Mouse (Mus musculus) hindbrain, embryonic 15.5 days (tissue): Measurements from ENCODE around the gene Ezh1. TPM values are rescaled to one million over a fixed set of nuclear protein-coding genes. Genes with fewer than 3 reads are reported as not detected.

Experiments used
- ATAC-seq: fragments of 200-750 bp; cut with Nextera tagmentation; 2 replicates; pipeline ENCODE4 v1.8.0; 2017; ENCODE audit warnings: low read depth, moderate number of reproducible peaks, moderate TSS enrichment; ENCODE audit not compliant: low FRiP score
- H3K27ac ChIP-seq: fragments of 300-500 bp; sonication (generic); replicated peaks from 2 replicates; pipeline ENCODE4 v1.5.1; 2015; ENCODE audit warnings: mild to moderate bottlenecking, inconsistent platforms
- H3K27me3 ChIP-seq: fragments of 300-500 bp; sonication (generic); 2 replicates; pipeline ENCODE4 v1.6.1; 2015; ENCODE audit warnings: control low read depth, inconsistent platforms
- H3K36me3 ChIP-seq: fragments of 300-500 bp; sonication (generic); 2 replicates; pipeline ENCODE4 v1.6.1; 2015; ENCODE audit warnings: control low read depth, inconsistent platforms
- H3K4me1 ChIP-seq: fragments of 300-500 bp; sonication (generic); replicated peaks from 2 replicates; pipeline ENCODE4 v1.6.1; 2015; ENCODE audit warnings: control low read depth, inconsistent platforms
- H3K4me2 ChIP-seq: fragments of 300-500 bp; sonication (generic); 2 replicates; pipeline ENCODE4 v1.6.1; 2015; ENCODE audit warnings: moderate library complexity, mild to moderate bottlenecking, inconsistent platforms
- H3K4me3 ChIP-seq: fragments of 300-500 bp; sonication (generic); 2 replicates; pipeline ENCODE4 v1.5.1; 2015; ENCODE audit warnings: mild to moderate bottlenecking, inconsistent platforms
- H3K9ac ChIP-seq: fragments of 300-500 bp; sonication (generic); 2 replicates; pipeline ENCODE4 v1.6.1; 2015; ENCODE audit warnings: inconsistent platforms
- H3K9me3 ChIP-seq: fragments of 300-500 bp; sonication (generic); 2 replicates; pipeline ENCODE4 v1.6.1; 2016; ENCODE audit warnings: control low read depth, inconsistent platforms
- WGBS: fragments of 180-500 bp; shearing (Covaris S2); methylation state at CpG from one replicate; pipeline ENCODE4 v1.1.7; 2015; 5-methylcytosine and 5-hydroxymethylcytosine counted together
- polyA plus RNA-seq: library from polyadenylated mRNA; unstranded; fragments of >200 nt; fragmentation: Nextera tagmentation; extraction: Ambion mirVana; gene quantifications from 2 replicates; pipeline ENCODE4 v1.2.1, GENCODE M21; 2015

The Ezh1 gene
- 26.5 and 27.4 TPM in 2 replicates for polyA plus RNA-seq

- Histone ChIP-seq H3K27ac (peak within 1 kb of the TSS; percentile 36), H3K36me3 (no peaks in the 10 kb centered on the region), H3K4me2 (peak within 1 kb of the TSS; percentile 73), H3K9me3 (no peaks in the 10 kb centered on the region), H3K9ac (peak within 1 kb of the TSS; percentile 74), H3K4me3 (peak within 1 kb of the TSS; percentile 71), H3K4me1 (peaks cover 23% of the 10 kb centered on the region), H3K27me3 (no peaks in the 10 kb centered on the region)
- WGBS = under 1% methylated on average over 56 of the region's 56 CpGs
- ATAC-seq = peak; percentile 95
These were observed at the start of gene Ezh1 for GRCm38 (mm10) chr11:101226065-101226701. Gene Ezh1 (minus strand): TSS chr11:101226463.

GRCm38 (mm10) chr11:101275309-101275708 lies 49.0 kb upstream of the Ezh1 start:
- Histone ChIP-seq H3K4me2 (no peak overlapping the region), H3K36me3 (no peaks in the 10 kb centered on the region), H3K9ac (no peak overlapping the region), H3K27me3 (no peaks in the 10 kb centered on the region; the same call in 1 of the 2 replicates), H3K9me3 (no peaks in the 10 kb centered on the region), H3K4me1 (peaks cover 28% of the 10 kb centered on the region), H3K4me3 (no peak overlapping the region), H3K27ac (no peak overlapping the region)
- 78% methylated on average over 4 of the region's 4 CpGs for WGBS
- no peak for ATAC-seq

GRCm38 (mm10) chr11:101272446-101272845 lies 46.2 kb upstream of the Ezh1 start:
- Histone ChIP-seq H3K9ac (no peak overlapping the region), H3K4me2 (no peak overlapping the region), H3K4me3 (no peak overlapping the region), H3K36me3 (no peaks in the 10 kb centered on the region), H3K4me1 (peaks cover 12% of the 10 kb centered on the region), H3K27me3 (no peaks in the 10 kb centered on the region; the same call in 1 of the 2 replicates), H3K9me3 (no peaks in the 10 kb centered on the region), H3K27ac (no peak overlapping the region)
- ATAC-seq = no peak
- WGBS = 79% methylated on average over 3 of the region's 3 CpGs

- peak overlapping the region; percentile 3; the same call in 1 of the 2 replicates for H3K27ac ChIP-seq
- H3K36me3 ChIP-seq = no peaks in the 10 kb centered on the region
- no peak overlapping the region for H3K9ac ChIP-seq
- peaks cover 17% of the 10 kb centered on the region for H3K27me3 ChIP-seq
- H3K4me3 ChIP-seq = no peak overlapping the region
- H3K4me1 ChIP-seq = peaks cover 8% of the 10 kb centered on the region
- WGBS = 34% methylated on average over 10 of the region's 10 CpGs
- peak overlapping the region; percentile 1; the same call in 1 of the 2 replicates for H3K4me2 ChIP-seq
- ATAC-seq = 0 out of 2 replicates have a peak, but pooled peaks have one; percentile 38
- H3K9me3 ChIP-seq = no peaks in the 10 kb centered on the region
These were observed 43.4 kb upstream of the Ezh1 start for GRCm38 (mm10) chr11:101269577-101270116.

- Histone ChIP-seq H3K4me1 (peaks cover 24% of the 10 kb centered on the region), H3K27me3 (peaks cover 49% of the 10 kb centered on the region), H3K4me3 (peak overlapping the region; percentile 36; the same call in 1 of the 2 replicates), H3K9ac (no peak overlapping the region), H3K36me3 (no peaks in the 10 kb centered on the region), H3K9me3 (no peaks in the 10 kb centered on the region), H3K4me2 (peak overlapping the region; percentile 64), H3K27ac (no peak overlapping the region)
- no peak for ATAC-seq
- 21% methylated on average over 6 of the region's 6 CpGs for WGBS
These were observed 39.6 kb upstream of the Ezh1 start for GRCm38 (mm10) chr11:101265906-101266305.

- H3K4me3 ChIP-seq = peak overlapping the region; percentile 36
- H3K27me3 ChIP-seq = peaks cover 52% of the 10 kb centered on the region
- H3K36me3 ChIP-seq = no peaks in the 10 kb centered on the region
- H3K27ac ChIP-seq = no peak overlapping the region
- H3K4me2 ChIP-seq = peak overlapping the region; percentile 64
- H3K4me1 ChIP-seq = peaks cover 33% of the 10 kb centered on the region
- ATAC-seq = no peak
- no peaks in the 10 kb centered on the region for H3K9me3 ChIP-seq
- 2% methylated on average over 31 of the region's 31 CpGs for WGBS
- H3K9ac ChIP-seq = peak overlapping the region; percentile 35
These were observed 38.8 kb upstream of the Ezh1 start for GRCm38 (mm10) chr11:101264954-101265471.

- 3% methylated on average over 3 of the region's 3 CpGs for WGBS
- Histone ChIP-seq H3K27me3 (peaks cover 56% of the 10 kb centered on the region), H3K27ac (no peak overlapping the region), H3K36me3 (no peaks in the 10 kb centered on the region), H3K9ac (no peak overlapping the region), H3K4me2 (no peak overlapping the region), H3K9me3 (no peaks in the 10 kb centered on the region), H3K4me3 (no peak overlapping the region), H3K4me1 (peaks cover 38% of the 10 kb centered on the region)
- no peak for ATAC-seq
These were observed 37.7 kb upstream of the Ezh1 start for GRCm38 (mm10) chr11:101263989-101264280.

GRCm38 (mm10) chr11:101263138-101263988 lies 37.1 kb upstream of the Ezh1 start:
- H3K27me3 ChIP-seq = peaks cover 56% of the 10 kb centered on the region
- H3K4me3 ChIP-seq = no peak overlapping the region
- no peaks in the 10 kb centered on the region for H3K36me3 ChIP-seq
- H3K4me2 ChIP-seq = no peak overlapping the region
- no peak overlapping the region for H3K27ac ChIP-seq
- ATAC-seq = no peak
- H3K9me3 ChIP-seq = no peaks in the 10 kb centered on the region
- no peak overlapping the region for H3K9ac ChIP-seq
- H3K4me1 ChIP-seq = peaks cover 38% of the 10 kb centered on the region
- WGBS = 3% methylated on average over 32 of the region's 32 CpGs

GRCm38 (mm10) chr11:101262272-101262967 lies 36.2 kb upstream of the Ezh1 start:
- peak overlapping the region; percentile 24 for H3K4me2 ChIP-seq
- no peak overlapping the region for H3K27ac ChIP-seq
- no peak overlapping the region for H3K9ac ChIP-seq
- peak overlapping the region; percentile 14 for H3K4me3 ChIP-seq
- peaks cover 38% of the 10 kb centered on the region for H3K4me1 ChIP-seq
- H3K27me3 ChIP-seq = peaks cover 56% of the 10 kb centered on the region
- H3K36me3 ChIP-seq = 0 out of 2 replicates have a peak, but pooled peaks cover 2% of the 10 kb centered on the region
- no peak for ATAC-seq
- H3K9me3 ChIP-seq = no peaks in the 10 kb centered on the region
- 1% methylated on average over 24 of the region's 24 CpGs for WGBS

GRCm38 (mm10) chr11:101260826-101261380 lies 34.6 kb upstream of the Ezh1 start:
- Histone ChIP-seq H3K27ac (no peak overlapping the region), H3K4me2 (peak overlapping the region; percentile 99), H3K9me3 (no peaks in the 10 kb centered on the region), H3K36me3 (0 out of 2 replicates have a peak, but pooled peaks cover 5% of the 10 kb centered on the region), H3K4me3 (peak overlapping the region; percentile 48), H3K9ac (peak overlapping the region; percentile 60), H3K27me3 (peaks cover 51% of the 10 kb centered on the region), H3K4me1 (peaks cover 38% of the 10 kb centered on the region)
- no peak; the same call in 1 of the 2 replicates for ATAC-seq
- WGBS = 2% methylated on average over 30 of the region's 30 CpGs
